Mouse (Mus musculus) bone marrow macrophage, adult 2 months (primary cell): ENCODE results near the gene Adgrl3. TPM values are rescaled to one million over a fixed set of nuclear protein-coding genes. Genes with fewer than 3 reads are reported as not detected.

Experiments used
- H3K27ac ChIP-seq: 2 replicates; pipeline ENCODE4 v1.5.1; 2012; ENCODE audit warnings: low read depth, low read length; ENCODE audit not compliant: insufficient read depth
- H3K4me1 ChIP-seq: 2 replicates; pipeline ENCODE4 v1.6.1; 2012; ENCODE audit warnings: low read length; ENCODE audit not compliant: control insufficient read depth, insufficient read depth
- H3K4me3 ChIP-seq: 2 replicates; pipeline ENCODE4 v1.5.1; 2012; ENCODE audit warnings: mild to moderate bottlenecking, low read length, moderate library complexity; ENCODE audit not compliant: insufficient read depth
- CTCF ChIP-seq: IDR thresholded peaks from 2 replicates; pipeline ENCODE4 v1.5.1; 2012; ENCODE audit warnings: low read depth, mild to moderate bottlenecking, low read length, moderate library complexity
- POLR2A ChIP-seq: IDR thresholded peaks from 2 replicates; pipeline ENCODE4 v1.6.1; 2012; ENCODE audit warnings: mild to moderate bottlenecking, low read depth, low read length, borderline replicate concordance
- polyA plus RNA-seq: library from polyadenylated mRNA; stranded (reverse); fragments of >200 nt; gene quantifications from 2 replicates; pipeline ENCODE4 v1.2.4, GENCODE M21; 2012; ENCODE audit not compliant: missing spikeins, insufficient read depth, insufficient read length

The Adgrl3 gene
- polyA plus RNA-seq, 1 experiment: not detected

- TF ChIP-seq POLR2A: no peak
- no peak for TF ChIP-seq CTCF
Measured at GRCm38 (mm10) chr5:81359560-81359959, 339.6 kb downstream of the Adgrl3 start.

GRCm38 (mm10) chr5:81364198-81364643, 344.3 kb downstream of the Adgrl3 start:
- TF ChIP-seq POLR2A: no peak
- TF ChIP-seq CTCF: no peak
- no peaks in the 10 kb centered on the region for H3K4me1 ChIP-seq
- no peak overlapping the region for H3K4me3 ChIP-seq
- no peak overlapping the region for H3K27ac ChIP-seq

More at GRCm38 (mm10) chr5:81359560-81359959, 339.6 kb downstream of the Adgrl3 start:
- Histone ChIP-seq H3K4me1 (no peaks in the 10 kb centered on the region), H3K4me3 (no peak overlapping the region), H3K27ac (no peak overlapping the region)

DNA sequence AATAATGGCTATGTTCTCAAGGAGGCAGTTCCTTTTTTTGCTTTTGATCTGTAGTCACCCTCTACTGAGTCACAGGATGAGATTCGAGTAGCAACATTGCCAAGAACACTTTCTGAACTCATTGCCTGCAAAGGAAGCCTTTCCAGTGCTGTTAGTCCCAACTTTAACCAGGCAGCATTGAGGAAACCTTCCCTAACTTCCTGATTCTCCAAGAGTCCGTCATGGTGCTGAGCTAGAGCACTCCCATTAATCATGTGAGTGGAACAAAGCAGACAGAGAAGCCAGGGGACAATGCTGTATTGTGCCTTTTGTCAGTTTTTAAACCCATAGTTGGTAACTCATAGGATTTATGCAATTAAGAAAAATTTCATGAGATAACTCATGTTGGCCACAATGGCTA, 345.3 kb downstream of the Adgrl3 start:
- H3K4me1 ChIP-seq: no peaks in the 10 kb centered on the region
- TF ChIP-seq CTCF (no peak), POLR2A (no peak)
- no peak overlapping the region for H3K4me3 ChIP-seq
- H3K27ac ChIP-seq: no peak overlapping the region

GRCm38 (mm10) chr5:81370126-81370850, 350.4 kb downstream of the Adgrl3 start:
- Histone ChIP-seq H3K27ac (no peak overlapping the region), H3K4me3 (no peak overlapping the region), H3K4me1 (no peaks in the 10 kb centered on the region)
- TF ChIP-seq POLR2A (no peak), CTCF (no peak)

DNA sequence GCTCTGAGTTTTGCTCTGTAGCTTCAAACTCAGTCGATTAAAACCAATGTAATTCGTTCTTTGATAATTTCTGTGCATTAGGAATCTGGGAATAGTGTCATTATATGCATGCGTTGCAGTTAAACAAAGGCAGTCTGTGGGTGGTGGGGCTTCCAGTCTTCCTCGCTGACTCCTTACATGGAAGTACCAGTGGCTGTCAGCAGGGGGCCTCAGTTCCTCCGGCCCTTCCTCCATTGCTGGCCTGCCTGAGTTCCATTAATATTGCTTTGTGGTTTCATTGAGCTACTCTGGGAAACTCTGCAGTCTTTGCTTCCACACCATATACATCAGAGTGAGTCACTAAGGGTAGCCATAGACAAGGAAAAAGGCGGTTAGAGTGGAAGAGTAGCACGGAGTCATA, 356.1 kb downstream of the Adgrl3 start:
- no peak overlapping the region for H3K4me3 ChIP-seq
- H3K27ac ChIP-seq: no peak overlapping the region
- no peak for TF ChIP-seq POLR2A
- TF ChIP-seq CTCF: no peak
- no peaks in the 10 kb centered on the region for H3K4me1 ChIP-seq

DNA sequence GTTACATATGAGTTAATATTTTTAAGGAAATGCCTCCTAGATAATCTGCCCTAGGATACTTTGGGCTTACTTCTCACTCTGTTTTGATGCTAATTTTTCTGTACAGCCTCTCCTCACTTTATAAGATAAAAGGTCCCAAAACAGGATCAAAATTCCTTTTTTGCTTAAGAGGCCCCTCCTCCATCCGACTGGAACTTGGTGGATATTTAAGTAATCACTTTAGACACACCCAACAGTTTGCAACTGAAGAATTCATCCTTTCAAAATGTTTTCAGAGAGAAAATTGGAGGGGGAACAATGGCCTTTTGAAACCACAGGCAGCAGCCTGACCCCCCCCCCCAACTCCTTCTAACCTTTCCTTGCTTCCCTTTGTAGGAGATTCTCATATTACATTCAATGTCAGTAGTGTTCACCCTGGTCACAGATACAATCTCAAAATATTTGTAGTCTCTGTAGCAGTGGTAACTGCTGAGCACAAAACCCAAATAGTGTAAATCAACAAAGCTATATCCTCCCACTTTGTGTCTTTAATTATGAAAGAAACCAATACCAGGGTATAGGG, 385.7 kb downstream of the Adgrl3 start:
- no peaks in the 10 kb centered on the region for H3K4me1 ChIP-seq
- H3K27ac ChIP-seq: no peak overlapping the region
- no peak overlapping the region for H3K4me3 ChIP-seq
- TF ChIP-seq CTCF (no peak), POLR2A (no peak)

DNA sequence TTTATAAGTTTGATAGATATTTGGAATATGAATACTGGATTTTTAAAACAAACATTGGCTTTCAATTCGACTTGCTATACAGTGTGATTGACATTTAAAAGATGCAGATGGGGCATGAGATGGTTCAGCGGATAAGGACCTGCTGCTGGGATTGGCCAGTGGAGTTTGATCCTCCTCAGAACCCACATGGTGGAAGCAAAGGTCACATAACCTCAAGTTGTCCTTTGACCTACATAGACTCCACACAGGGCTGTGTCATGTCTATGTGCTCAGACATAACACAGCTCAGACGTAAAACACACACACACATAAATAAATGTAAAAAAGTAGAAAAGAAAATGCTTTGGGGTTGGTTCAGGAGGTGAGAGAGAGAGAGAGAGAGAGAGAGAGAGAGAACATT, 397.4 kb downstream of the Adgrl3 start:
- no peak overlapping the region for H3K27ac ChIP-seq
- TF ChIP-seq POLR2A (no peak), CTCF (no peak)
- H3K4me1 ChIP-seq: no peaks in the 10 kb centered on the region
- H3K4me3 ChIP-seq: no peak overlapping the region

GRCm38 (mm10) chr5:81427393-81427792, 407.5 kb downstream of the Adgrl3 start:
- no peak overlapping the region for H3K27ac ChIP-seq
- no peak overlapping the region for H3K4me3 ChIP-seq
- no peak for TF ChIP-seq POLR2A
- TF ChIP-seq CTCF: no peak
- no peaks in the 10 kb centered on the region for H3K4me1 ChIP-seq

DNA sequence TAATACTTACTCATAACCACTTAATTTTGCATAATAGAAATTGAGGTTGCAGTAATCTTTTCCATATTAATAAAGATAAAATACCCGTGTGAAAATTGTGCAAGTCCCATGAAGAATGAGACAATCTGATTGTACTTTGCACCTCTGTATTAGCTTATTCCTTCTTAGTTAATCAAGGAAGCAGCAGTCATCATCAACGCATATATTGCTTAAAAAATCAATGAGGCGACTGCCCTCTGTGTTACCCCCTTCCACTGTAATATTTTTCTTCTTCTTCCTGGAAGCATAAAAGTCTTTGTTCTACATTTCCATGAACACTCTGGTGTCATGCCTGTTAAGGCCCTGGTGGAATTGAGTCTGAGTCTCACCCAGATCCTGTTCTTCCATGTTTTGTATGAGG, 416.4 kb downstream of the Adgrl3 start:
- Histone ChIP-seq H3K4me3 (no peak overlapping the region), H3K4me1 (no peaks in the 10 kb centered on the region), H3K27ac (no peak overlapping the region)
- TF ChIP-seq POLR2A (no peak), CTCF (no peak)

GRCm38 (mm10) chr5:81442150-81442549, 422.2 kb downstream of the Adgrl3 start:
- Histone ChIP-seq H3K27ac (no peak overlapping the region), H3K4me1 (no peaks in the 10 kb centered on the region), H3K4me3 (no peak overlapping the region)
- TF ChIP-seq POLR2A: no peak
- no peak for TF ChIP-seq CTCF
